Mouse (Mus musculus) CH12.LX (cell line): Measurements from ENCODE around the gene Gm43191.

Experiments used
- BHLHE40 ChIP-seq: IDR thresholded peaks from 2 replicates; pipeline ENCODE4 v1.6.1; 2011; ENCODE audit warnings: mild to moderate bottlenecking, low read depth, low read length, improper control_type of control experiment
- CTCF ChIP-seq, 2 experiments: IDR thresholded peaks in 1 of 2; conservative IDR thresholded peaks in 1 of 2; 2 replicates each; pipeline ENCODE4 v1.5.1; 2011 to 2012; ENCODE audit warnings: low read depth in 2 of 2, low read length in 2 of 2, improper control_type of control experiment in 1 of 2, inconsistent platforms in 1 of 2, mild to moderate bottlenecking in 1 of 2, moderate library complexity in 1 of 2
- EP300 ChIP-seq: IDR thresholded peaks from 2 replicates; pipeline ENCODE4 v1.6.1; 2011; ENCODE audit warnings: low read length, improper control_type of control experiment
- MYC ChIP-seq: IDR thresholded peaks from 2 replicates; pipeline ENCODE4 v1.6.1; 2011; ENCODE audit warnings: low read depth, mild to moderate bottlenecking, improper control_type of control experiment, low read length
- NELFE ChIP-seq: IDR thresholded peaks from 2 replicates; pipeline ENCODE4 v1.6.1; 2011; ENCODE audit warnings: low read depth, low read length, improper control_type of control experiment
- RAD21 ChIP-seq: IDR thresholded peaks from 2 replicates; pipeline ENCODE4 v1.6.1; 2011; ENCODE audit warnings: low read depth, mild to moderate bottlenecking, low read length, improper control_type of control experiment, moderate library complexity
- RCOR1 ChIP-seq: conservative IDR thresholded peaks from 2 replicates; pipeline ENCODE4 v1.6.1; 2012; ENCODE audit warnings: low read depth, mild to moderate bottlenecking, inconsistent platforms, low read length, improper control_type of control experiment
- SIN3A ChIP-seq: IDR thresholded peaks from 2 replicates; pipeline ENCODE4 v1.6.1; 2012; ENCODE audit warnings: low read length, improper control_type of control experiment, inconsistent platforms
- TBP ChIP-seq: conservative IDR thresholded peaks from 2 replicates; pipeline ENCODE4 v1.6.1; 2011; ENCODE audit warnings: low read depth, low read length, improper control_type of control experiment
- TCF12 ChIP-seq: IDR thresholded peaks from 2 replicates; pipeline ENCODE4 v1.6.1; 2014; ENCODE audit warnings: low read depth, mild to moderate bottlenecking, inconsistent platforms, low read length, improper control_type of control experiment
- ZC3H11A ChIP-seq: IDR thresholded peaks from 2 replicates; pipeline ENCODE4 v1.6.1; 2012; ENCODE audit warnings: low read depth, mild to moderate bottlenecking, inconsistent platforms, low read length, improper control_type of control experiment

DNA sequence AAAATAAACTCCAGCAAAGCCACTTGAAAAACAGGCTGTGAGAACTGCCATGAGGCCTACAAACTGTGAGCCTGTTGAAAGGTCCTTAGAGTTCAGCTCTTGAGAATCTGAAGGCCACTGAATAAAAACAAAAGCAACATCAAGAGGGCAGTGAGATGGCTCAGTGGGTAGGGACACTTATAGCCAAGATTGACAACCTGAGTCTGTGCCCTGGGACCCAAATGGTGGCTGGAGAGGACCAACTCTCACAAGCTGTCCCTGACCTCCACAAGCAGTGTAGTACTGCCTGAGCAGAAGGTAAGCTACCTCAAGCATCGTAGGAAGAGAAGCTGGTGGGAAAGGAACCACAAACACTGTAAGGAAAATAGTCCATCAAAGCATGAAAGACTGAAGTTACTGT lies at the start of gene Gm43191:
- TF ChIP-seq TBP (no peak), RCOR1 (no peak), CTCF (conservative IDR thresholded peaks at IDR 0.05 in 1 of 2, IDR thresholded peaks at IDR 0.05 in 1 of 2; ENCODE audit: low read depth in 2 of 2, low read length in 2 of 2) (no peak), EP300 (no peak), TCF12 (no peak), NELFE (no peak), BHLHE40 (no peak), RAD21 (no peak), SIN3A (no peak), MYC (no peak), ZC3H11A (no peak)
